Mouse (Mus musculus) intestine, embryonic 14.5 days (tissue): ENCODE measurements around the gene Cphx3. TPM values are rescaled to one million over a fixed set of nuclear protein-coding genes. Genes with fewer than 3 reads are reported as not detected.
"Not testable (repeated sequence)": the region's sequence is repeated elsewhere in the genome, so short reads cannot be mapped to it uniquely, and the experiment has no call there.

ENCODE experiments used
- ATAC-seq: fragments of 200-750 bp; cut with Nextera tagmentation; replicated peaks from 2 replicates; pipeline ENCODE4 v1.8.0; 2017; ENCODE audit warnings: low read depth, moderate number of reproducible peaks, moderate TSS enrichment, moderate library complexity; ENCODE audit not compliant: low FRiP score, low TSS enrichment
- DNase-seq: peaks from one replicate; pipeline ENCODE4 v3.0.0-alpha.2; 2018; ENCODE audit warnings: low spot score
- H3K27ac ChIP-seq: fragments of 300-500 bp; sonication (generic); 2 replicates; pipeline ENCODE4 v1.5.1; 2014; ENCODE audit warnings: low read depth, mild to moderate bottlenecking, control low read depth
- H3K27me3 ChIP-seq: fragments of 300-500 bp; sonication (generic); replicated peaks from 2 replicates; pipeline ENCODE4 v1.6.1; 2014; ENCODE audit warnings: low read length, control low read depth; ENCODE audit not compliant: control insufficient read depth, insufficient read depth
- H3K36me3 ChIP-seq: fragments of 300-500 bp; sonication (generic); 2 replicates; pipeline ENCODE4 v1.6.1; 2014; ENCODE audit warnings: low read length, control low read depth; ENCODE audit not compliant: control insufficient read depth, insufficient read depth
- H3K4me1 ChIP-seq: fragments of 300-500 bp; sonication (generic); replicated peaks from 2 replicates; pipeline ENCODE4 v1.6.1; 2014; ENCODE audit warnings: low read length, control low read depth, mixed read lengths; ENCODE audit not compliant: control insufficient read depth, insufficient read depth
- H3K4me2 ChIP-seq: fragments of 300-500 bp; sonication (generic); 2 replicates; pipeline ENCODE4 v1.6.1; 2014; ENCODE audit warnings: low read length
- H3K4me3 ChIP-seq: fragments of 300-500 bp; sonication (generic); 2 replicates; pipeline ENCODE4 v1.5.1; 2014; ENCODE audit warnings: low read depth, low read length, control low read depth, mixed read lengths
- H3K9ac ChIP-seq: fragments of 300-500 bp; sonication (generic); 2 replicates; pipeline ENCODE4 v1.6.1; 2014; ENCODE audit warnings: mild to moderate bottlenecking, low read length
- H3K9me3 ChIP-seq: fragments of 300-500 bp; sonication (generic); 2 replicates; pipeline ENCODE4 v1.6.1; 2016; ENCODE audit warnings: low read length, control low read depth; ENCODE audit not compliant: control insufficient read depth
- WGBS: fragments of 180-500 bp; shearing (Covaris S2); extraction: QIAGEN DNeasy Blood & Tissue Kit; methylation state at CpG from one replicate; pipeline ENCODE4 v1.1.7; 2014; 5-methylcytosine and 5-hydroxymethylcytosine counted together
- polyA plus RNA-seq: library from polyadenylated mRNA; unstranded; fragments of >200 nt; fragmentation: Nextera tagmentation; extraction: Ambion mirVana; gene quantifications from 2 replicates; pipeline ENCODE4 v1.2.1, GENCODE M21; 2014

Gene Cphx3
- 0.32 and 0.68 TPM in 2 replicates for polyA plus RNA-seq

DNA sequence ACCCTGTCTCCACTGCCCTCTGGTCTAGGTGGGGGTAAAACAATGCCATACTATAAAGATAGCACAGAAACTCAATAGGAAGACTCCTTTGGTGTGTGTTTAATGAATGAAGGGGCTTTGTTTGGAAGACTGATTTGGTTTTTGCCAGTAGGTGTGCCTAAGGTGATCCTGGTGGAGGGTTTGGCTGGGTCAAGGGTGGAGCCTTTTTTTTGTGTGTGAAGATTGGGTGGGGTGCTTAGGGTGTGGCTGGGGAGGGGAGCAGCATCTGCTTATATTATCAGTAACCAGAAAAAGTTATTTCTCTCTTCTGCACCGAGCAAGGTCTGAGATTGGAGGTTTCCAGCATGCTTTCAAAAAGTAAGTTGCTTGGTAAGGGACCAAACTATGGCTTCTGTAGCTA lies at the start of gene Cphx3:
Gene Cphx3, plus strand, starts transcription at position 301 of the 400 bp plus-strand sequence.
- H3K4me2 ChIP-seq, H3K27ac ChIP-seq, DNase-seq, H3K9me3 ChIP-seq, H3K4me3 ChIP-seq, H3K9ac ChIP-seq, H3K36me3 ChIP-seq, ATAC-seq, H3K4me1 ChIP-seq, H3K27me3 ChIP-seq: not testable (repeated sequence)
- WGBS: no CpG with 5 or more reads among the region's 1 CpGs

DNA sequence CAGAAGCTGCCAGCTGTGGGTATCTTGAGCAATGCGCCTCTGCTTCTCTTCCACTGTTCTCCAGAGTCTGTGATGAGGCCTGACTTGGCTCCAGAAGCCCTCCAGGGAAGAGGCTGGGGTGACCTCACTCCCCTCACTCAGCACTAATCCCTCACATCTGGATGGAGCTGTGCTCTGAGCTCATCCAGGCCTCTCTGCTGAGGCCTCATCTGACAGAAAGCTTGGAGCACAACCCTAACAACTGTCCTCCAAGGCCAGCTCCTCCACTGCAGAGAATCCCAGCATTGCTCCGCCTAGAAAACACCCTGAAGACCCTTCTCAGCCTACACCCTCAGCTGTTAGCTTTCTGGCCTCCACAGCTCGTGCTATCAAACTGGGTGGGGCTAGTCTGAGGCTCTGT lies 47.7 kb upstream of the Cphx3 start:
- DNase-seq, H3K4me3 ChIP-seq, H3K4me1 ChIP-seq, H3K9me3 ChIP-seq, H3K36me3 ChIP-seq, H3K4me2 ChIP-seq, H3K9ac ChIP-seq, H3K27ac ChIP-seq, H3K27me3 ChIP-seq: not testable (repeated sequence)
- no CpG with 5 or more reads among the region's 3 CpGs for WGBS
- 0 out of 2 replicates have a peak, but pooled peaks have one; percentile 53 for ATAC-seq

DNA sequence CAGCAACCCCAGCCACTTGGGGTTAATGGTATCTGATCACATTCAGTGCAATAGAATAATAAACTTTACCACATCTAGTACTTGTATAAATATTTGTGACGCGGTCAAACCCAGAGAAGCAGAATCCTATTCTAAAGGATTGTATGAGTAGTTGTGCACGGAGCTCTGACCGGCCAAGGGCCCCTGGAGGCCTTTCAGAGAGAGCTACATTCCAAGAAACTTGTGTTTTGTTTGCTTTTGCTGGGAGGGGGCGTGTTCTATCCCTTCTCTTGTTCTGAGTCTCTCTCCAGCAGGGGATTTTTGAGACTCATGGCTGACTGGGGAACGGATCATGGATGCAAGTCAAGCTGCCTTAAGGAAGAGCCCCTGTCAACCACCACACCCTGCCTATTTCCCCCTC lies 46.7 kb upstream of the Cphx3 start:
- H3K4me3 ChIP-seq, H3K4me2 ChIP-seq, H3K27me3 ChIP-seq, ATAC-seq, H3K9ac ChIP-seq, H3K9me3 ChIP-seq, DNase-seq, H3K4me1 ChIP-seq, H3K36me3 ChIP-seq, H3K27ac ChIP-seq: not testable (repeated sequence)
- WGBS: no CpG with 5 or more reads among the region's 6 CpGs

DNA sequence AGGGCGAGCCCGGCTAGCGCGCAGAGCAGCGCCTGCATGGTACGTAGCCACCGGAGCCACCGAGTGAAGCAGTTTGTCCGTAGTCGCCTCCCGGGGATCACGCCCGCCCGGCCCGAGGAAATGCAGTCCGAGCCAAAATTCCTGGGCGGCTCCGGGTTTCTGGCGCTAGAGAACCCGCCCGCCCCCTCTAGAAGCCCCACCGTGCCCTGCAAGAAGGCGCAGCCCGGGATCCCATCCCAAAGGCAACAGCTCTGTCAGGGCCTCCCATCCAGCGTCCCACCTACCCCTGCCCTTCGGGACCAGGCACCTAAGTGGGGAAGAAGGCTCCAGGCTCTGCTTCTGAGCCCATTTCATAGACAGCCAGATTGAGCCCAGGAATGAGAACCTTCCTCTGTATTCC lies 39.5 kb upstream of the Cphx3 start, which contains the start of gene Gm9780:
Gene Gm9780, minus strand, starts transcription at position 101 of the 400 bp plus-strand sequence.
- H3K4me3 ChIP-seq, H3K9ac ChIP-seq, ATAC-seq, H3K9me3 ChIP-seq, H3K4me1 ChIP-seq, H3K27ac ChIP-seq, H3K27me3 ChIP-seq, H3K4me2 ChIP-seq, H3K36me3 ChIP-seq, DNase-seq: not testable (repeated sequence)
- no CpG with 5 or more reads among the region's 26 CpGs for WGBS

DNA sequence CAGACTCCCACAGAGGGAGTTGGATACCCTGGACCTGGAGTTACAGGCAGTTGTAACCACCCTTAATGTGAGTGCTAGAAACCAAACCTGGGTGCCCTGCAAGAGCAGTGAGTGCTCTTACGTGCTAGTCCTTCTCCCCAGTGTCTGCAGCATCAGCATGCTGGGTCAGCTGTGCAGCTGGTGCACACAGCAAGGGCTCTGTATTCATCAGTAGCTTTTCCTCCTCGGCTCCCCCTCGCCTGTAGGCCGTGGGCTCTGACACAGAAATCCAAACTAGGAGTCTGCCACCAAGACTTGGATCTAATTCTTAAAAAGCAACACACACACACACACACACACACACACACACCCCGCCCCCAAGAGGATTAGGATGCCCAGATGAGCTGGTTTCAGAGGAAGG lies 37.1 kb upstream of the Cphx3 start:
- DNase-seq, H3K36me3 ChIP-seq, H3K4me1 ChIP-seq, ATAC-seq, H3K4me2 ChIP-seq, H3K27ac ChIP-seq, H3K9me3 ChIP-seq, H3K9ac ChIP-seq, H3K4me3 ChIP-seq, H3K27me3 ChIP-seq: not testable (repeated sequence)
- whole genome bisulfite sequencing: no CpG with 5 or more reads among the region's 5 CpGs

DNA sequence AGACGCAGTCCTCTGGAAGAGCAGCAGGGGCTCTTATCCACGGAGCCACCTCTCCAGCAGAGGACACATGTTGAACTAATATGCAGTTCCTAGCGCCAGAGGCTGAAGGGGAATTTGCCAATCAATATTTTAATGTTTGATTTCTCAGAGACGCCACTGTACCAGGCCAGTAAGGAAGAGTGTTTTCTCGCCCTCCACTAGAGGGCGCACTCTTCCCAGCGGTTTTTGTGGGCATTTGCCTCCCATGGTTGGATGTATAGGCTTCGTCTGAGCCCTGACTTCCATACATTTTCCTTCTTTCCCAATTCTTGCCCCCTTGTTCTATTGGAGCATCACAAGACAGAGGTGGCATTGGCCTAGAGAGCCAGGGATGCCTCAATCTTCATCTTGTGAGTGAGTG lies 35.1 kb upstream of the Cphx3 start:
- not testable (repeated sequence) for ATAC-seq, H3K36me3 ChIP-seq, H3K27ac ChIP-seq, DNase-seq, H3K4me2 ChIP-seq, H3K4me3 ChIP-seq, H3K4me1 ChIP-seq, H3K9me3 ChIP-seq, H3K9ac ChIP-seq, H3K27me3 ChIP-seq
- no CpG with 5 or more reads among the region's 8 CpGs for WGBS

DNA sequence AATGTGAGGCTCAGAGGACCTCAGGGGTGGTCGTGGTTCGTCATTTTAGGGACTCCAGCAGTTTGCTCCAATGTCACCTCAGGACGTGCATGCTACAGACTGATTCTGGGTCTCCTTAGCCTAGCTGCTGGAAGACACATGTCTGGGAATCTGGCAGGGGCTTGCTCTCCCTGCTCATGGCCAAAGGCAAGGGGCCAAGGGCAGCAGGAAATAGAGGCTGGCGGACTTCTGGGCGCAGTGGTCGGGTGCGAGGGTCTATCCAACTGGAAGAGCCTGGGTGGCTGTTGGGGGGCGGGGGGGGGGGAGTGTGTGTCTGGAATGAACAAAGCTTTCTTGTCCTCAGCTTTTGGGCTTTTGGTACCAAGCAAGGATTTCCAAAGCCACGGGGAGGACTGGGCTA lies 33.3 kb upstream of the Cphx3 start:
- ATAC-seq, H3K9me3 ChIP-seq, H3K27me3 ChIP-seq, DNase-seq, H3K27ac ChIP-seq, H3K4me3 ChIP-seq, H3K36me3 ChIP-seq, H3K4me1 ChIP-seq, H3K4me2 ChIP-seq, H3K9ac ChIP-seq: not testable (repeated sequence)
- no CpG with 5 or more reads among the region's 9 CpGs for WGBS

DNA sequence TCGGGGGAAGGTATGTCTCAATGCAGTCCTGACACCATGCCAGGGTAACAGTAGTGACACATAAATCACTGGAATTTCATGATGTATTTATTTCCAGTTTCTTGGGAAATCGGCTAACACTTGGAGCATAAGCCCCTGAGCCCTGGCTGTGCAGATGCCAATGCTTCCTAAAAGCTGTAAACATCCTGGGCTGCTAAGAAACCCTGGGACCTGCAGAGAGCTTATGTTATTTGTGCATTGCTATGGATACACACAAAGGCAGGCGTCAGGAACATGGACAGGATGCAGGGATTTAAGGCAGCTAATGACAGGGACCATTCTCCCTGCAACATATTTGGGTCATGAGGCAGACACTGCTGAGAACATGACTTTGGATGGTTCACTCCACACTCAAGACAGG lies 23.9 kb upstream of the Cphx3 start:
- DNase-seq, H3K4me3 ChIP-seq, H3K27ac ChIP-seq, H3K4me2 ChIP-seq, H3K36me3 ChIP-seq, H3K9ac ChIP-seq, ATAC-seq, H3K27me3 ChIP-seq, H3K4me1 ChIP-seq, H3K9me3 ChIP-seq: not testable (repeated sequence)
- WGBS: no CpG with 5 or more reads among the region's 3 CpGs

DNA sequence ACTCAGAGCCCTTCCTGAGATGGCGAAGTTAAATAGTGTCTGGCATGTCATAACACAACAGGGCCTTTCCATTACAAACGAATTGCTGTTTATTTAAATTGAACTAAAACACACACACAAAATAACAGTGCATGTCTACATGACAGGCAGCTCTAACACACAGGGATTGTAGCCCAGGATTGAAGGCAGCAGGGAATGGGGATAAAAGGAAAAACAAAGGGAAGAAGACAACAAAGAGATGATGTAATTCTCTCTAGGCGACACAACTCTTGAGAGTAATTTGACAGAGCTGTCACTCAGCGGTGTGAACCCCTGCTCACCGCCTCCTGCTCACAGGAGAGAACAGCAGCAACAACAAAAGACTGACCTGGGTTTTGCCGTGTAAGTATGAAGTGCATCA lies 22.7 kb upstream of the Cphx3 start:
- not testable (repeated sequence) for ATAC-seq, H3K9me3 ChIP-seq, H3K4me1 ChIP-seq, H3K36me3 ChIP-seq, DNase-seq, H3K9ac ChIP-seq, H3K27ac ChIP-seq, H3K27me3 ChIP-seq, H3K4me2 ChIP-seq, H3K4me3 ChIP-seq
- WGBS: no CpG with 5 or more reads among the region's 6 CpGs
